Mouse (Mus musculus): ENCODE measurements at regions not wholly inside any gene's neighbourhood (a gene's known extent, or its start where the extent isn't known, plus 50 kb on each side); places are given as distances from the start of the nearest gene placed in this dataset.

DNA sequence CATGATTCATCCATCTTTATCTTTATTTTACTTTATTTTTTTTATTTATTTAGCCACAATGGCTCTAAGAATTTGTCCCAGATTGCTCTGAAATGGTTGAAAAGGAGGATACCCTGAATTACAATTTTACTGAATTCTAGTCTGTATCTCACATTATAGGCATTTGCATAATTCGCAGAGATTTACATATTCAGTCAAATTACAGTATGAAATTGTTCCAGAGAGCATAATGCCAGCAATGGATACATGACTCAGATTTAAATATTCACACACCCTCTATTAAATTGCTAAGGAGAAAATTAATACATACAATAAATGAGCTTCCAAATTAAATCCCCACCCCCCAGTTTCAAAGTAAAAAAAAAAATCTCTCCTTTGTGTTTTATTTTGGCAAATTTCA lies 238.8 kb upstream of the Cwc22 start:
- H3K27ac ChIP-seq (ENCODE audit: insufficient read depth, low read length): no peak overlapping the region
- no peak for DNase-seq
- no peaks in the 10 kb centered on the region for H3K27me3 ChIP-seq (ENCODE audit: control insufficient read depth, insufficient read depth, low read length)
- no peaks in the 10 kb centered on the region for H3K4me1 ChIP-seq (ENCODE audit: control insufficient read depth, insufficient read depth, low read length)
- 86% methylated on average over 1 of the region's 1 CpGs for WGBS
- no peak for TF ChIP-seq POLR2A (IDR thresholded peaks at IDR 0.05; ENCODE audit: borderline replicate concordance, insufficient read depth, low read length)
- no peak for TF ChIP-seq CTCF (IDR thresholded peaks at IDR 0.05; ENCODE audit: borderline replicate concordance, insufficient read depth, low read depth, low read length)
- H3K4me3 ChIP-seq (replicated peaks; ENCODE audit: insufficient read depth, low read depth, low read length): no peak overlapping the region

DNA sequence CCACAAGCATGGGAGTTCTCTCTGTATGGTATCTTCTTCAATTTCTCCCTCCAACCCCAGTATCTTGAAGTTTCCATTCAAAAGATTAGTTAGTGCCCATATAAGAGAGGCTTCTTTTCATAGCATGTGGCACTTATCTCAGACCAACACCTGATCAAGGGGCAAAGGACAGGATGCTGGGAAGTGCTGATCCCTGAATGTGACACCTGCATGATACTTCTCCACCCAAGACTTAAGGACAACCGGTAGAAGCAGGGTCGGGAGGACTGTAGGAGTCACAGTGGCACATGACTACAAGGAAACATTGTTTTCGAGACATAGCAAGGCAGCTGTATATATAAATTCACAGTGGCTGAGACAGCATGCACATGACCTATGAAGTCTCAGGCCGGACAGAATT lies 227.6 kb upstream of the Cwc22 start:
- Histone ChIP-seq H3K27ac (ENCODE audit: insufficient read depth, low read length) (no peak overlapping the region), H3K4me1 (ENCODE audit: control insufficient read depth, insufficient read depth, low read length) (no peaks in the 10 kb centered on the region; the same call in 1 of the 2 replicates), H3K27me3 (ENCODE audit: control insufficient read depth, insufficient read depth, low read length) (no peaks in the 10 kb centered on the region), H3K4me3 (replicated peaks; ENCODE audit: insufficient read depth, low read depth, low read length) (no peak overlapping the region)
- DNase-seq: no peak
- TF ChIP-seq POLR2A (IDR thresholded peaks at IDR 0.05; ENCODE audit: borderline replicate concordance, insufficient read depth, low read length) (no peak), CTCF (IDR thresholded peaks at IDR 0.05; ENCODE audit: borderline replicate concordance, insufficient read depth, low read depth, low read length) (no peak)
- WGBS: 87% methylated on average over 4 of the region's 4 CpGs

DNA sequence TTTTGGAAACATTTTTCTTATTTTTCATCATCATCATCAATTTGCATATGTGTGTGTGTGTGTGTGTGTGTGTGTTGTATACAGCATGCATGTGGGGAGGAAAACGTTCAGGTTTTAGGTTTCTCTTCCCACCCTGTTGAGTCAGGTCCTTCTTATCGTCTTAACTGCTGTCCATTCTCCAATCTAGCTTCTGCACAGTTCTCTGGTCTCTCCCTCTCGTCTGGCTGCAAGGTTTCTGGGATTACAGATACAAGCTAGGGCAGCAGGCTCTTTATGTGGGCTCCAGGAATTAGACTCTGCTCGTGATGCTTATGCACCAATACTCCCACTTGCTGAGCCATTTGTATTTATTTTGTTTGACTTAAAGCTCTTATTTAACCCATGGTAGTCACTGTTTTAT lies 226.6 kb upstream of the Cwc22 start:
- no peak for DNase-seq
- H3K27me3 ChIP-seq (ENCODE audit: control insufficient read depth, insufficient read depth, low read length): no peaks in the 10 kb centered on the region
- 69% methylated on average over 4 of the region's 4 CpGs for WGBS
- no peak overlapping the region for H3K4me3 ChIP-seq (replicated peaks; ENCODE audit: insufficient read depth, low read depth, low read length)
- H3K4me1 ChIP-seq (ENCODE audit: control insufficient read depth, insufficient read depth, low read length): no peaks in the 10 kb centered on the region; the same call in 1 of the 2 replicates
- TF ChIP-seq CTCF (IDR thresholded peaks at IDR 0.05; ENCODE audit: borderline replicate concordance, insufficient read depth, low read depth, low read length): no peak
- no peak for TF ChIP-seq POLR2A (IDR thresholded peaks at IDR 0.05; ENCODE audit: borderline replicate concordance, insufficient read depth, low read length)
- H3K27ac ChIP-seq (ENCODE audit: insufficient read depth, low read length): no peak overlapping the region

- H3K27ac ChIP-seq (ENCODE audit: insufficient read depth, low read length): no peak overlapping the region
- H3K4me3 ChIP-seq (replicated peaks; ENCODE audit: insufficient read depth, low read depth, low read length): no peak overlapping the region
- no peak for DNase-seq
- H3K4me1 ChIP-seq (ENCODE audit: control insufficient read depth, insufficient read depth, low read length): peaks cover 6% of the 10 kb centered on the region; the same call in 1 of the 2 replicates
- no peak for TF ChIP-seq CTCF (IDR thresholded peaks at IDR 0.05; ENCODE audit: borderline replicate concordance, insufficient read depth, low read depth, low read length)
- no peak for TF ChIP-seq POLR2A (IDR thresholded peaks at IDR 0.05; ENCODE audit: borderline replicate concordance, insufficient read depth, low read length)
- H3K27me3 ChIP-seq (ENCODE audit: control insufficient read depth, insufficient read depth, low read length): no peaks in the 10 kb centered on the region
- 70% methylated on average over 6 of the region's 6 CpGs for WGBS
Measured at GRCm38 (mm10) chr2:78170162-78170747, 224.1 kb upstream of the Cwc22 start.

GRCm38 (mm10) chr2:78165429-78165828 lies 219.3 kb upstream of the Cwc22 start:
- H3K27ac ChIP-seq (ENCODE audit: insufficient read depth, low read length): 0 out of 2 replicates have a peak overlapping the region, but pooled peaks have one; percentile 4
- no peaks in the 10 kb centered on the region for H3K27me3 ChIP-seq (ENCODE audit: control insufficient read depth, insufficient read depth, low read length)
- 17% methylated on average over 13 of the region's 13 CpGs for WGBS
- TF ChIP-seq POLR2A (IDR thresholded peaks at IDR 0.05; ENCODE audit: borderline replicate concordance, insufficient read depth, low read length): no peak
- TF ChIP-seq CTCF (IDR thresholded peaks at IDR 0.05; ENCODE audit: borderline replicate concordance, insufficient read depth, low read depth, low read length): no peak
- no peak overlapping the region for H3K4me3 ChIP-seq (replicated peaks; ENCODE audit: insufficient read depth, low read depth, low read length)
- DNase-seq: peak; percentile 70 to 79
- H3K4me1 ChIP-seq (ENCODE audit: control insufficient read depth, insufficient read depth, low read length): peaks cover 9% of the 10 kb centered on the region

DNA sequence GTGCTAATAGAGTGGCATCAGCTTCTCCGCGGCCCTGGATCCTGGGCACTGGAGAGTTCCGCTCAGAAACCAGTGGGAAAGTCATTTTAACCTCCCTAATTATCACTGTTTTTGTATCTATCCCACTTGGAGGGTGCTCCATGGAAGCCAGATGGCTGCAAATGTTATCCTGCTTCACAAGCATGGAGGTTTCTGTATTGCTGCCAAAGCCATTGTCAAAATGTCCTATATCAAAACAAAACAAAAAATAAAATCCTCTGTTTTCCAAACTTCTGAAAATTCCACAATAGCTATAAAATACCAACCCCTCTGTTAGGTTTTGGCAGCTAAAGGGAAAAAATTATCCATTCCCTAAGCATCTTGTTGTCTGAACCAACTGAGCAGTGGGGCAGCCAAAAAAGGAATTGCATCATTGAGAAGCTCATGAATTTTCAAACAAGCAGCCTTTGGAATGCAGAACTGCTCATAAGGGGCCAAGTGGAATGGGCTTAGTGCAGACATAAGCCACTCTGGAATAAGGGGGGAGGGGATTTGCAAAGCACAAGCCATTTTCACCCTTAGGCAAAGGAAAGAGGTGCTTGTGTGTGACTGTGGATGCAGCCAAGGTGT lies 213.8 kb upstream of the Cwc22 start:
- peaks cover 6% of the 10 kb centered on the region for H3K4me1 ChIP-seq (ENCODE audit: control insufficient read depth, insufficient read depth, low read length)
- H3K27me3 ChIP-seq (ENCODE audit: control insufficient read depth, insufficient read depth, low read length): no peaks in the 10 kb centered on the region
- peak overlapping the region; percentile 90 for H3K27ac ChIP-seq (ENCODE audit: insufficient read depth, low read length)
- no peak overlapping the region for H3K4me3 ChIP-seq (replicated peaks; ENCODE audit: insufficient read depth, low read depth, low read length)
- 5% methylated on average over 3 of the region's 3 CpGs for WGBS
- TF ChIP-seq CTCF (IDR thresholded peaks at IDR 0.05; ENCODE audit: borderline replicate concordance, insufficient read depth, low read depth, low read length) (no peak), POLR2A (IDR thresholded peaks at IDR 0.05; ENCODE audit: borderline replicate concordance, insufficient read depth, low read length) (no peak)
- DNase-seq: peak; percentile 69 to 87

DNA sequence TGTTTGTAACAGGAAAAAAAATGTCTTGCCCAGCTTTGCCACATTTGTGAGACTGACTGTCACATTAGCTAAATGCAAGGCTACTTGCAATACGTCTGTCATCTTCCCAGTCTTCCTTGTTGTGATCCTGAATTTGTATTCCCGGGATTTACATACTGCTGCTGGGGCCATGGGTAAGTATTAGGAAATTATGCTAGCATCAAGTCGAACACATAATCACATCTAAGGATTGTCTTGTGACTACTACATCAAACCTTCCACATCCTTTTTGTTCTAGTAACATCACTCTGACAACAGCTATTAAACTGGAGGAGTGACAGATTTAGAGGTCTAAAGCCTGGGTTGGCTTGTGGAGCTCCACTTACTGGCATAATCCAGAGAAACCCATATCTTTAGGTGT lies 164.2 kb upstream of the Cwc22 start:
- Histone ChIP-seq H3K27me3 (ENCODE audit: control insufficient read depth, insufficient read depth, low read length) (no peaks in the 10 kb centered on the region), H3K27ac (ENCODE audit: insufficient read depth, low read length) (no peak overlapping the region), H3K4me1 (ENCODE audit: control insufficient read depth, insufficient read depth, low read length) (no peaks in the 10 kb centered on the region), H3K4me3 (replicated peaks; ENCODE audit: insufficient read depth, low read depth, low read length) (no peak overlapping the region)
- WGBS: 77% methylated on average over 3 of the region's 3 CpGs
- no peak for TF ChIP-seq POLR2A (IDR thresholded peaks at IDR 0.05; ENCODE audit: borderline replicate concordance, insufficient read depth, low read length)
- TF ChIP-seq CTCF (IDR thresholded peaks at IDR 0.05; ENCODE audit: borderline replicate concordance, insufficient read depth, low read depth, low read length): no peak
- no peak for DNase-seq

GRCm38 (mm10) chr2:78095536-78095935 lies 149.4 kb upstream of the Cwc22 start:
- WGBS: 94% methylated on average over 2 of the region's 2 CpGs
- Histone ChIP-seq H3K4me3 (replicated peaks; ENCODE audit: insufficient read depth, low read depth, low read length) (no peak overlapping the region), H3K27me3 (ENCODE audit: control insufficient read depth, insufficient read depth, low read length) (no peaks in the 10 kb centered on the region), H3K27ac (ENCODE audit: insufficient read depth, low read length) (no peak overlapping the region), H3K4me1 (ENCODE audit: control insufficient read depth, insufficient read depth, low read length) (no peaks in the 10 kb centered on the region)
- DNase-seq: no peak
- TF ChIP-seq CTCF (IDR thresholded peaks at IDR 0.05; ENCODE audit: borderline replicate concordance, insufficient read depth, low read depth, low read length): no peak
- no peak for TF ChIP-seq POLR2A (IDR thresholded peaks at IDR 0.05; ENCODE audit: borderline replicate concordance, insufficient read depth, low read length)
